In the genomic region with DNA sequence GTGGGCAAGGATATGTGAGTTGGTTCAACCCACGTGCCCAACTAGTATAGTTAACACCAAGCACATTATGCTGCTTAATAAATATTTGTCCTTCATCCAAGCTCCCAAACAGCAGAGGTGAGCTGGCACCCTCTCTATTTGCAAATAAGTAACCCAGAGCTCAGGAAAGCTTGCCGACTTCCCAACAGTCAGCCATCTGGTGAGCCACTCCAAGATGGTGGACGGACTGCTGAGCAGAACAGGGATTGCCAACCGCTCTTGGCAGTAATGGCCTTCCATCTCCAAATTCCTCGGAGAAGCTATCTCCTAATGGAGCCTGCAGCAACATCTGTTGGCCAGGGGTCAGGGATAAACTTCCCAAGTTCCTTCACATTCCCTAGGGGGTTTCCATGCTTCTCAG, we compare ENCODE assay signal across 19 mouse cellular contexts.
"Had no signal": no experiment of that assay in that cellular context is flagged by ENCODE, and none has a peak within 500 bp of the region (broad histone marks: within the 10 kb centered on the region; RNA-seq: fewer than 3 reads in every experiment).

No protein-coding gene starts in this region.

- H3K27me3 ChIP-seq: lung, embryonic 15.5 days; midbrain, embryonic 13.5 days; neural tube, embryonic 13.5 days had no signal

- H3K27ac ChIP-seq: kidney, postnatal 0 days; left cerebral cortex, adult 2 months; liver, embryonic 14.5 days; lung, embryonic 15.5 days; midbrain, embryonic 10.5 days; midbrain, embryonic 13.5 days; neural tube, embryonic 13.5 days had no signal

- ATAC-seq: midbrain, embryonic 13.5 days; midbrain, embryonic 16.5 days had no signal

- DNase-seq: kidney, postnatal 25 days; layer of hippocampus, postnatal 36 days; lung, adult 18-20 months; lung, postnatal 10 days; lung, postnatal 36 days; retina, postnatal 1 day; right cerebral cortex, postnatal 25 days; thymus, adult 18-20 months; thymus, postnatal 36 days had no signal

- H3K4me1 ChIP-seq: lung, embryonic 15.5 days; megakaryocyte, embryonic 14.5 days; midbrain, embryonic 10.5 days; midbrain, embryonic 13.5 days; neural tube, embryonic 13.5 days had no signal

- H3K4me3 ChIP-seq: left cerebral cortex, adult 2 months; lung, embryonic 15.5 days; megakaryocyte, embryonic 14.5 days; midbrain, embryonic 10.5 days; midbrain, embryonic 13.5 days; myocyte; neural tube, embryonic 13.5 days had no signal
